Mouse (Mus musculus) adrenal gland (tissue): ENCODE data around the gene Mtch2.

Source experiments
- intact Hi-C: fragments of 180-260 bp; cut with DNase I; formaldehyde crosslinking; loops from one replicate; pipeline ENCODE4 v1.15.1; 2025

Mtch2 gene

GRCm38 (mm10) chr2:90904076-90904855 lies 57.3 kb downstream of the Mtch2 start, which contains the start of the genes Kbtbd4 and Ndufs3:
Kbtbd4 (plus strand) TSS chr2:90904740.
Ndufs3 (minus strand) TSS chr2:90904827.
- intact Hi-C loops, result no loop called here

GRCm38 (mm10) chr2:90904856-90905224 lies 57.9 kb downstream of the Mtch2 start:
- intact Hi-C loops, result no loop called here

DNA sequence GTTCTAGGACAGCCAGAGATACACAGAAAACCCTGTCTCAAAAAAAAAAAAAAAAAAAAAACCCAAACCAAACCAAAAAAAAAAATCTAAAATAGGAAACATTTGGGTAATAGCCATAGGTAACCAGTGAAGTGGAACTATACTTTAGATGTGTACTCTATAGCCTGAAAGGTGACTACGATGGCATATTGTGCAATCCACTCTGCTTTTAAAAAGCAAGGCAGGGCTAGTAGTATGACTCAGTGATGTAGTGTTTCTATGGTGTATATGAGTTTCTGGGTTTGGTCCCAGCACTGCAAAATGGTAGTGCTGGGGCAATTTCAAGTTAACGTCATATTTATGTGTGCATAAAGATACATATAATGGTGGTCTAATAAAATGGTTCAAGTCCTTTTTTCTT lies 59.8 kb downstream of the Mtch2 start:
- intact Hi-C loops, result no loop called here

- intact Hi-C loops, result no loop called here
Observed at GRCm38 (mm10) chr2:90910861-90911260, 63.9 kb downstream of the Mtch2 start.

- intact Hi-C loops, result no loop called here
Observed at GRCm38 (mm10) chr2:90911668-90912067, 64.7 kb downstream of the Mtch2 start.

DNA sequence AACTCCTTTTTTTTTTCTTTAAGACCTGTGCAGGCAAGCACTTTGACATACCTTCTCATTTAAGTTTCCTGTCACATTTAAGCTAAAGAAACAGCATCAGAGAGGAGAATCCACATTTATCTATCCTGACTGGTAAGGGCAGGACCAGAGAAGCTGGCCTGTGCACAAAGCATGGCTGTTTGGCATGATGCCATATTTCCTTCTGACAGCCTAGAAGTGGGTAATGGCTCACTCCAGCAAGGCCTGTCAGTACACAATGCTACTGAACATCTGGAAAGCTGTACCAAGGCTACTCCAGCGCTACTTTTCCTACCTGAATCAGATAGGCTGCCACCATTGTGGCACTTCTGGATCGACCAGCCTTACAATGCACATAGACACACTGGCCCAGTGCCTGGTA lies 66.7 kb downstream of the Mtch2 start:
- intact Hi-C loops, result no loop called here

GRCm38 (mm10) chr2:90915516-90915915 lies 68.6 kb downstream of the Mtch2 start:
- intact Hi-C loops, result no loop called here
